Mouse (Mus musculus) spleen, adult 2 months (tissue): ENCODE measurements around the gene Elfn2.

Experiments
- CTCF ChIP-seq: fragments of 200-500 bp; IDR thresholded peaks from 2 replicates; pipeline ENCODE4 v1.5.1; 2011; ENCODE audit warnings: mild to moderate bottlenecking, inconsistent platforms; ENCODE audit not compliant: insufficient read depth, insufficient read length, insufficient replicate concordance; ENCODE audit errors: extremely low read depth
- POLR2A ChIP-seq: fragments of 200-500 bp; IDR thresholded peaks from 2 replicates; pipeline ENCODE4 v1.6.1; 2011; ENCODE audit warnings: low read depth, low read length, inconsistent platforms

DNA sequence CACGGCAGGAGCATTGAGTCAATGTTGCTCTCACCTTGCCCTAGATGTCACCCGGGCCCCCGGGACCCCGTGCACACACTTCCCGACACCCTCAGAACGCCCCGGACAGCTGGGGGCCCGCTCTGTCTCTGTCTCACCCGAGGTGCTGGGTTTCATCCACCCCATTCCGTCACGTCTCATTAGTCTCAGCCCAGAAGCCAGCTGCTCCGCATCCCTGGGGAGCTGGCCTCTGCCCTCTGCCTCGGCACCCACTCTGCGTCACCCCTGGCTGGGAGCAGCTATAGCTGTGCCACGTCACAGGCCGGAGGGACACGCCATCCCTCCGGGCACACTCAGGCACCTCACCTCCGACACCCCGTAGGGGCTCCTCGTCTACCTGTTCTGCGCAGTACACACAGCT lies 38.3 kb downstream of the Elfn2 start:
- TF ChIP-seq CTCF (no peak), POLR2A (no peak)
